9 mouse cellular contexts compared by ENCODE assay signal in the genomic region with DNA sequence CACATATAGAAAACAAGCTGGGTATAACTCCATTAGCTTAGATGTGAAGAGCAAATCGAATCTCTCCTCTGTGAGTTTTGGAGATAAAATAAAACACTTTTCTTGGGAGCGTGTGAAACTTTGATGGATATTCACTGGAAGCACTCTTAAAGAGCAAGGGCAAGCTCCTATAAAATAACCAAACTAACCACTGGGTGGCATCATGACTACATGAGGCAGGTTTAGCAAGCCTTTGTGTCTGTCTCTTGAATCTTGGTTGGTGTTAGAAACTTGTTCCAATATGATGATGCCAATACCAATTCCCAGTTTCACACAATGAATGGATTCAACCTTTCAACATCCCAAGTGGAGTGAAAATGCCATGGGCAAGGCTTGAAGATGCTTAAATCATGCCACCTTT. TPM values are rescaled to one million over a fixed set of nuclear protein-coding genes. Genes with fewer than 3 reads are reported as not detected.
DNase-seq lines count a peak whose midpoint lies in the region; ATAC-seq lines count a peak whose summit lies in the region.
"Had no signal": no experiment of that assay in that cellular context is flagged by ENCODE, and none has a peak within 500 bp of the region (broad histone marks: within the 10 kb centered on the region; RNA-seq: fewer than 3 reads in every experiment).

No protein-coding gene starts in this region.

- no peak overlapping the region for H3K27ac ChIP-seq in hindbrain, embryonic 11.5 days (ENCODE audit: low read depth, low read length)
- H3K27ac ChIP-seq in hindbrain, embryonic 10.5 days: no peak overlapping the region
- H3K27ac ChIP-seq in hindbrain, embryonic 16.5 days (ENCODE audit: low read depth, low read length): no peak overlapping the region

- no peaks in the 10 kb centered on the region for H3K27me3 ChIP-seq in hindbrain, embryonic 11.5 days (ENCODE audit: control insufficient read depth, insufficient read depth, low read length)
- no peaks in the 10 kb centered on the region for H3K27me3 ChIP-seq in hindbrain, embryonic 10.5 days (ENCODE audit: insufficient read depth, poor library complexity, severe bottlenecking)
- no peaks in the 10 kb centered on the region for H3K27me3 ChIP-seq in hindbrain, embryonic 16.5 days (replicated peaks; ENCODE audit: control insufficient read depth, insufficient read depth, low read length)

- no peaks in the 10 kb centered on the region for H3K36me3 ChIP-seq in hindbrain, embryonic 11.5 days (ENCODE audit: control insufficient read depth, insufficient read depth, low read length)
- no peaks in the 10 kb centered on the region for H3K36me3 ChIP-seq in hindbrain, embryonic 10.5 days
- no peaks in the 10 kb centered on the region for H3K36me3 ChIP-seq in hindbrain, embryonic 16.5 days (ENCODE audit: control insufficient read depth, insufficient read depth, low read length)

- no peak overlapping the region for H3K4me3 ChIP-seq in hindbrain, embryonic 11.5 days (ENCODE audit: low read depth, low read length)
- H3K4me3 ChIP-seq in hindbrain, embryonic 10.5 days: no peak overlapping the region
- H3K4me3 ChIP-seq in hindbrain, embryonic 16.5 days (ENCODE audit: low read length): no peak overlapping the region

- no peaks in the 10 kb centered on the region for H3K4me1 ChIP-seq in hindbrain, embryonic 11.5 days (replicated peaks; ENCODE audit: control insufficient read depth, insufficient read depth, low read length)
- H3K4me1 ChIP-seq in hindbrain, embryonic 10.5 days (replicated peaks): no peaks in the 10 kb centered on the region
- no peaks in the 10 kb centered on the region for H3K4me1 ChIP-seq in hindbrain, embryonic 16.5 days (ENCODE audit: control insufficient read depth, insufficient read depth, low read depth, low read length)

- WGBS in hindbrain, embryonic 11.5 days: 63% methylated on average over 2 of the region's 2 CpGs
- 72% methylated on average over 2 of the region's 2 CpGs for WGBS in hindbrain, embryonic 10.5 days
- WGBS in hindbrain, embryonic 16.5 days: 55% methylated on average over 2 of the region's 2 CpGs

- H3K4me2 ChIP-seq in hindbrain, embryonic 11.5 days (replicated peaks; ENCODE audit: low read depth, low read length): no peak overlapping the region
- no peak overlapping the region for H3K4me2 ChIP-seq in hindbrain, embryonic 16.5 days (ENCODE audit: low read length)

- H3K9ac ChIP-seq in hindbrain, embryonic 11.5 days (ENCODE audit: low read depth, low read length): no peak overlapping the region
- no peak overlapping the region for H3K9ac ChIP-seq in hindbrain, embryonic 16.5 days (ENCODE audit: low read depth, low read length)

- peak; percentile 69 for ATAC-seq in hindbrain, embryonic 11.5 days (ENCODE audit: low FRiP score)
- 0 out of 2 replicates have a peak, but pooled peaks have one; percentile 24 for ATAC-seq in hindbrain, embryonic 16.5 days
- no peak for ATAC-seq in megakaryocyte, adult 5-6 weeks (ENCODE audit: poor library complexity, severe bottlenecking)

- peak; percentile 56 for DNase-seq in hindbrain, embryonic 11.5 days (ENCODE audit: low spot score)
- no peak for DNase-seq in hindbrain, embryonic 10.5 days (ENCODE audit: low spot score)
- DNase-seq in 416B (ENCODE audit: low read depth): peak; percentile 17
- peak; percentile 46 for DNase-seq in NIH3T3 (ENCODE audit: low read depth)
- no peak for DNase-seq in thymus, postnatal 36 days
- no peak for DNase-seq in layer of hippocampus, adult 8-10 months (ENCODE audit: low spot score in 2 of 2)

- H3K9me3 ChIP-seq in hindbrain, embryonic 11.5 days (ENCODE audit: control insufficient read depth, low read length): no peaks in the 10 kb centered on the region
- no peaks in the 10 kb centered on the region for H3K9me3 ChIP-seq in hindbrain, embryonic 10.5 days
- no peaks in the 10 kb centered on the region for H3K9me3 ChIP-seq in hindbrain, embryonic 16.5 days (ENCODE audit: control insufficient read depth, low read length)

RNA-seq across cellular contexts. Expression of gene Gm5136, which starts 34.0 kb away (rescaled TPM):
- 0.31 and 0.36 TPM in 2 replicates for polyA plus RNA-seq in hindbrain, embryonic 11.5 days (2014; fragmentation: Nextera tagmentation; extraction: Ambion mirVana)
- polyA plus RNA-seq in hindbrain, embryonic 10.5 days (2016; fragmentation: Nextera tagmentation; extraction: Ambion mirVana): 0.15 TPM in 1 of 2 replicates, not detected in the other
- 0.19 and 0.29 TPM in 2 replicates for polyA plus RNA-seq in hindbrain, embryonic 16.5 days (2015; fragmentation: Nextera tagmentation; extraction: Ambion mirVana)
- total RNA-seq in megakaryocyte, adult 5-6 weeks (2015): not detected in 2 replicates
- total RNA-seq in megakaryocyte, adult 5-6 weeks (2017): not detected in 2 replicates
- 1 to 10 TPM; 2.1 to 5.2 (median 3.1) TPM for total RNA-seq in layer of hippocampus, adult 8-10 months (2022)
- polyA plus RNA-seq: small intestine, adult 2 months had no signal

Comparison
In these comparisons a context has a peak if more than half of its experiments do, and no peak if none do; other contexts are left out.
1. DNase-seq: peak in hindbrain, embryonic 11.5 days (single experiment), 416B (single experiment) and NIH3T3 (single experiment); none in hindbrain, embryonic 10.5 days (single experiment), thymus, postnatal 36 days (0 of 2) and layer of hippocampus, adult 8-10 months (0 of 2).